ENCODE assay signal across 22 mouse cellular contexts in genomic region chr5:89945660-89945925, GRCm38 (mm10).
DNase-seq lines count a peak whose midpoint lies in the region; ATAC-seq and TF ChIP-seq lines count a peak whose summit lies in the region.
"Had no signal": no experiment of that assay in that cellular context is flagged by ENCODE, and none has a peak within 500 bp of the region (broad histone marks: within the 10 kb centered on the region; RNA-seq: fewer than 3 reads in every experiment).

No protein-coding gene starts in this region.

- no peaks in the 10 kb centered on the region for H3K9me3 ChIP-seq in embryonic facial prominence, embryonic 12.5 days
- no peaks in the 10 kb centered on the region for H3K9me3 ChIP-seq in embryonic facial prominence, embryonic 10.5 days
- H3K9me3 ChIP-seq in midbrain, embryonic 16.5 days (replicated peaks; ENCODE audit: control insufficient read depth, low read length, poor library complexity, severe bottlenecking) = no peaks in the 10 kb centered on the region
- no peaks in the 10 kb centered on the region for H3K9me3 ChIP-seq in midbrain, postnatal 0 days (ENCODE audit: low read length)
- no peaks in the 10 kb centered on the region for H3K9me3 ChIP-seq in hindbrain, postnatal 0 days (ENCODE audit: low read length)
- H3K9me3 ChIP-seq: embryonic facial prominence, embryonic 15.5 days; forebrain, embryonic 13.5 days; hindbrain, embryonic 10.5 days had no signal

- TF ChIP-seq CTCF in layer of hippocampus, adult 2 months (conservative IDR thresholded peaks at IDR 0.05) = no peak
- TF ChIP-seq CTCF in midbrain, postnatal 0 days (IDR thresholded peaks at IDR 0.05) = no peak
- no peak for TF ChIP-seq CTCF in hindbrain, postnatal 0 days (IDR thresholded peaks at IDR 0.05; ENCODE audit: low read depth)

- no peak overlapping the region for H3K4me2 ChIP-seq in embryonic facial prominence, embryonic 12.5 days (replicated peaks)
- H3K4me2 ChIP-seq in midbrain, embryonic 16.5 days (ENCODE audit: low read length) = no peak overlapping the region
- H3K4me2 ChIP-seq in midbrain, postnatal 0 days (ENCODE audit: low read depth, low read length, poor library complexity, severe bottlenecking) = no peak overlapping the region
- H3K4me2 ChIP-seq in hindbrain, postnatal 0 days (ENCODE audit: low read depth, low read length) = no peak overlapping the region
- H3K4me2 ChIP-seq: embryonic facial prominence, embryonic 15.5 days; forebrain, embryonic 13.5 days; heart, embryonic 11.5 days; hindbrain, embryonic 14.5 days had no signal

- no peak overlapping the region for H3K9ac ChIP-seq in embryonic facial prominence, embryonic 12.5 days
- H3K9ac ChIP-seq in midbrain, embryonic 16.5 days (ENCODE audit: low read depth, low read length) = no peak overlapping the region
- no peak overlapping the region for H3K9ac ChIP-seq in midbrain, postnatal 0 days (replicated peaks; ENCODE audit: low read length, poor library complexity, severe bottlenecking)
- H3K9ac ChIP-seq in hindbrain, postnatal 0 days (replicated peaks; ENCODE audit: low read length) = no peak overlapping the region
- H3K9ac ChIP-seq: embryonic facial prominence, embryonic 15.5 days; forebrain, embryonic 13.5 days; hindbrain, embryonic 14.5 days had no signal

- H3K4me1 ChIP-seq in embryonic facial prominence, embryonic 12.5 days = peaks cover 11% of the 10 kb centered on the region
- peaks cover 22% of the 10 kb centered on the region for H3K4me1 ChIP-seq in embryonic facial prominence, embryonic 10.5 days
- H3K4me1 ChIP-seq in midbrain, embryonic 16.5 days (ENCODE audit: control insufficient read depth, insufficient read depth, low read length) = no peaks in the 10 kb centered on the region; the same call in 1 of the 2 replicates
- H3K4me1 ChIP-seq in midbrain, postnatal 0 days (ENCODE audit: insufficient read depth, low read length) = no peaks in the 10 kb centered on the region
- H3K4me1 ChIP-seq in hindbrain, postnatal 0 days (ENCODE audit: insufficient read depth, low read length) = no peaks in the 10 kb centered on the region

- WGBS in embryonic facial prominence, embryonic 12.5 days = 42% methylated on average over 3 of the region's 3 CpGs
- WGBS in embryonic facial prominence, embryonic 10.5 days = 69% methylated on average over 3 of the region's 3 CpGs
- 83% methylated on average over 3 of the region's 3 CpGs for WGBS in midbrain, embryonic 16.5 days
- 67% methylated on average over 3 of the region's 3 CpGs for WGBS in midbrain, postnatal 0 days
- 83% methylated on average over 3 of the region's 3 CpGs for WGBS in hindbrain, postnatal 0 days

- peak overlapping the region; percentile 4; the same call in 1 of the 2 replicates for H3K27ac ChIP-seq in embryonic facial prominence, embryonic 12.5 days
- H3K27ac ChIP-seq in embryonic facial prominence, embryonic 10.5 days (replicated peaks) = no peak overlapping the region
- H3K27ac ChIP-seq in layer of hippocampus, adult 2 months = peak overlapping the region; percentile 11; the same call in 1 of the 2 replicates
- H3K27ac ChIP-seq in midbrain, embryonic 16.5 days (ENCODE audit: low read length) = 0 out of 2 replicates have a peak overlapping the region, but pooled peaks have one; percentile 5
- H3K27ac ChIP-seq in midbrain, postnatal 0 days (ENCODE audit: low read depth, low read length) = no peak overlapping the region
- H3K27ac ChIP-seq in hindbrain, postnatal 0 days = no peak overlapping the region
- H3K27ac ChIP-seq: embryonic facial prominence, embryonic 15.5 days; forebrain, embryonic 13.5 days; hindbrain, embryonic 10.5 days; hindbrain, embryonic 14.5 days had no signal

- H3K27me3 ChIP-seq in embryonic facial prominence, embryonic 12.5 days = no peaks in the 10 kb centered on the region
- no peaks in the 10 kb centered on the region for H3K27me3 ChIP-seq in embryonic facial prominence, embryonic 10.5 days (replicated peaks; ENCODE audit: low read depth, poor library complexity, severe bottlenecking)
- no peaks in the 10 kb centered on the region for H3K27me3 ChIP-seq in midbrain, embryonic 16.5 days (ENCODE audit: control insufficient read depth, insufficient read depth, low read depth, low read length)
- H3K27me3 ChIP-seq in midbrain, postnatal 0 days (ENCODE audit: insufficient read depth, low read length) = no peaks in the 10 kb centered on the region
- no peaks in the 10 kb centered on the region for H3K27me3 ChIP-seq in hindbrain, postnatal 0 days (ENCODE audit: insufficient read depth, low read length)
- H3K27me3 ChIP-seq: embryonic facial prominence, embryonic 15.5 days; forebrain, embryonic 13.5 days had no signal

- no peak overlapping the region for H3K4me3 ChIP-seq in embryonic facial prominence, embryonic 12.5 days
- no peak overlapping the region for H3K4me3 ChIP-seq in embryonic facial prominence, embryonic 10.5 days
- no peak overlapping the region for H3K4me3 ChIP-seq in layer of hippocampus, adult 2 months
- no peak overlapping the region for H3K4me3 ChIP-seq in midbrain, embryonic 16.5 days (ENCODE audit: low read depth, low read length)
- no peak overlapping the region for H3K4me3 ChIP-seq in midbrain, postnatal 0 days (ENCODE audit: low read depth, low read length)
- H3K4me3 ChIP-seq in hindbrain, postnatal 0 days (ENCODE audit: low read length) = no peak overlapping the region
- H3K4me3 ChIP-seq: embryonic facial prominence, embryonic 15.5 days; forebrain, embryonic 13.5 days; hindbrain, embryonic 10.5 days had no signal

- DNase-seq in embryonic facial prominence, embryonic 10.5 days (ENCODE audit: low spot score) = no peak
- no peak for DNase-seq in layer of hippocampus, adult 2 months (ENCODE audit: low spot score in 2 of 2)
- no peak for DNase-seq in layer of hippocampus, adult 9-11 months
- DNase-seq in midbrain, postnatal 0 days (ENCODE audit: low spot score) = no peak
- no peak for DNase-seq in liver
- no peak for DNase-seq in hindbrain, postnatal 0 days (ENCODE audit: low spot score)
- DNase-seq: adrenal gland, adult 8-10 months; adrenal gland, postnatal 25 days; cerebellum, adult 18-20 months; cerebellum, adult 9-11 months; cerebellum, postnatal 25 days; gastrocnemius, postnatal 10 days; gastrocnemius, postnatal 36 days had no signal

- H3K36me3 ChIP-seq in embryonic facial prominence, embryonic 12.5 days = no peaks in the 10 kb centered on the region
- no peaks in the 10 kb centered on the region for H3K36me3 ChIP-seq in embryonic facial prominence, embryonic 10.5 days (replicated peaks)
- H3K36me3 ChIP-seq in midbrain, embryonic 16.5 days (ENCODE audit: control insufficient read depth, insufficient read depth, low read length) = no peaks in the 10 kb centered on the region
- H3K36me3 ChIP-seq in midbrain, postnatal 0 days (ENCODE audit: insufficient read depth, low read length) = no peaks in the 10 kb centered on the region
- H3K36me3 ChIP-seq in hindbrain, postnatal 0 days (ENCODE audit: insufficient read depth, low read length) = no peaks in the 10 kb centered on the region
- H3K36me3 ChIP-seq: embryonic facial prominence, embryonic 15.5 days; hindbrain, embryonic 10.5 days had no signal

- no peak for ATAC-seq in embryonic facial prominence, embryonic 12.5 days (ENCODE audit: insufficient number of reproducible peaks, insufficient read depth, low FRiP score, low TSS enrichment)
- ATAC-seq in midbrain, embryonic 16.5 days = no peak
- no peak for ATAC-seq in midbrain, postnatal 0 days (ENCODE audit: low FRiP score)
- ATAC-seq in hindbrain, postnatal 0 days = no peak
- ATAC-seq: activated CD4-positive, CD25-positive, alpha-beta regulatory T cell, adult 4 months; forebrain, embryonic 13.5 days; forebrain, embryonic 16.5 days had no signal

Comparison
In these comparisons a context has a peak if more than half of its experiments do, and no peak if none do; other contexts are left out.
1. H3K27ac ChIP-seq: peak in embryonic facial prominence, embryonic 12.5 days (single experiment), layer of hippocampus, adult 2 months (single experiment) and midbrain, embryonic 16.5 days (single experiment); none in embryonic facial prominence, embryonic 10.5 days (single experiment), midbrain, postnatal 0 days (single experiment) and hindbrain, postnatal 0 days (single experiment).